Mouse (Mus musculus) heart, adult 2 months (tissue): ENCODE data around the gene Myl6b.

Source experiments
- CTCF ChIP-seq: fragments of 200-600 bp; IDR thresholded peaks from 2 replicates; pipeline ENCODE4 v1.8.1; 2022; ENCODE audit warnings: antibody characterized with exemption, mild to moderate bottlenecking, moderate library complexity
- POLR2A ChIP-seq: fragments of 200-500 bp; IDR thresholded peaks from 2 replicates; pipeline ENCODE4 v1.6.1; 2011; ENCODE audit warnings: mild to moderate bottlenecking, low read depth, low read length, control low read depth; ENCODE audit not compliant: insufficient read depth

DNA sequence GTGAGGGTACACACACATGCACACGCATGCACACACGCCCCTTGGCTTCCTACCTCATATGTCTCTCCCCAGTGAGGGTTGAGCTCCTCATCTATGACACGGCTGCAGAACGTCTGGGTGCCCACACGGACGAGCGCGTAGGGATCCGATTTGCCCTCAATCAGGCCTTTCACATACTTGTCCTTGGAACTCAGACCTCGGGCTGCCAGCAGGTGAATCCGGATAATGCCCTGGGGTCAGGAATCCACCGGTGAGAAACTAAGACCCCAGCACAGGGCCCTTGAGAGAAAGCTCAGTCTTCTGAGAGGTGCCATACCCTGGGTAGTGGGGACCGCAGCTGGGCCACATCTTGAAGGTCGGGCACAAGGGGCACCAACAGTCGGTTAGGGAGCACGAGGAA lies 22.1 kb upstream of the Myl6b start:
- TF ChIP-seq POLR2A (no peak), CTCF (no peak)
